Mouse (Mus musculus) midbrain, postnatal 0 days (tissue): ENCODE results near the gene Exosc8. TPM values are rescaled to one million over a fixed set of nuclear protein-coding genes. Genes with fewer than 3 reads are reported as not detected.
"Not testable (repeated sequence)": the region's sequence is repeated elsewhere in the genome, so short reads cannot be mapped to it uniquely, and the experiment has no call there.

Source experiments
- ATAC-seq: fragments of 200-750 bp; cut with Nextera tagmentation; 2 replicates; pipeline ENCODE4 v1.8.0; 2017; ENCODE audit warnings: moderate number of reproducible peaks, mild to moderate bottlenecking, moderate TSS enrichment, moderate library complexity; ENCODE audit not compliant: low FRiP score
- DNase-seq: peaks from one replicate; pipeline ENCODE4 v3.0.0-alpha.2; 2015; ENCODE audit warnings: low spot score
- H3K27ac ChIP-seq: fragments of 300-500 bp; sonication (generic); 2 replicates; pipeline ENCODE4 v1.5.1; 2014; ENCODE audit warnings: low read depth, mild to moderate bottlenecking, low read length, mixed read lengths
- H3K27me3 ChIP-seq: fragments of 300-500 bp; sonication (generic); 2 replicates; pipeline ENCODE4 v1.6.1; 2014; ENCODE audit warnings: low read length, control low read depth, mixed read lengths; ENCODE audit not compliant: insufficient read depth
- H3K36me3 ChIP-seq: fragments of 300-500 bp; sonication (generic); 2 replicates; pipeline ENCODE4 v1.6.1; 2014; ENCODE audit warnings: low read length, control low read depth, mixed read lengths; ENCODE audit not compliant: insufficient read depth
- H3K4me1 ChIP-seq: fragments of 300-500 bp; sonication (generic); 2 replicates; pipeline ENCODE4 v1.6.1; 2014; ENCODE audit warnings: mild to moderate bottlenecking, control low read depth, antibody characterized with exemption, low read length, mixed read lengths; ENCODE audit not compliant: insufficient read depth
- H3K4me2 ChIP-seq: fragments of 300-500 bp; sonication (generic); 2 replicates; pipeline ENCODE4 v1.6.1; 2014; ENCODE audit warnings: low read depth, mild to moderate bottlenecking, low read length, mixed read lengths; ENCODE audit not compliant: poor library complexity, severe bottlenecking
- H3K4me3 ChIP-seq: fragments of 300-500 bp; sonication (generic); 2 replicates; pipeline ENCODE4 v1.5.1; 2014; ENCODE audit warnings: low read depth, mild to moderate bottlenecking, low read length, moderate library complexity
- H3K9ac ChIP-seq: fragments of 300-500 bp; sonication (generic); replicated peaks from 2 replicates; pipeline ENCODE4 v1.6.1; 2014; ENCODE audit warnings: mild to moderate bottlenecking, low read length, moderate library complexity, mixed read lengths; ENCODE audit not compliant: poor library complexity, severe bottlenecking
- H3K9me3 ChIP-seq: fragments of 300-500 bp; sonication (generic); 2 replicates; pipeline ENCODE4 v1.6.1; 2016; ENCODE audit warnings: low read length, control low read depth
- CTCF ChIP-seq: IDR thresholded peaks from 2 replicates; pipeline ENCODE4 v1.5.1; 2016; ENCODE audit warnings: antibody characterized with exemption, mild to moderate bottlenecking
- WGBS: fragments of 180-500 bp; shearing (Covaris S2); extraction: QIAGEN DNeasy Blood & Tissue Kit; methylation state at CpG from one replicate; pipeline ENCODE4 v1.1.7; 2014; 5-methylcytosine and 5-hydroxymethylcytosine counted together
- polyA plus RNA-seq: library from polyadenylated mRNA; unstranded; fragments of >200 nt; fragmentation: Nextera tagmentation; extraction: Ambion mirVana; gene quantifications from 2 replicates; pipeline ENCODE4 v1.2.1, GENCODE M21; 2015
- total RNA-seq: library from RNA; depleted of rRNA; stranded (reverse); fragments of >200 nt; gene quantifications from 2 replicates; pipeline ENCODE4 v1.2.3, GENCODE M21; 2014

Exosc8 gene
- total and polyA plus RNA-seq, 2 experiments from 2014 or later: 44.3 to 68.4 TPM

GRCm38 (mm10) chr3:54766811-54767210 lies 31.6 kb upstream of the Exosc8 start:
- no peak for TF ChIP-seq CTCF
- no peaks in the 10 kb centered on the region for H3K27me3 ChIP-seq
- H3K9me3 ChIP-seq: no peaks in the 10 kb centered on the region
- DNase-seq: no peak
- H3K36me3 ChIP-seq: no peaks in the 10 kb centered on the region
- no peaks in the 10 kb centered on the region for H3K4me1 ChIP-seq
- no peak overlapping the region for H3K4me2 ChIP-seq
- ATAC-seq: no peak
- WGBS: 94% methylated on average over 5 of the region's 5 CpGs
- no peak overlapping the region for H3K4me3 ChIP-seq
- H3K9ac ChIP-seq: no peak overlapping the region
- H3K27ac ChIP-seq: no peak overlapping the region

GRCm38 (mm10) chr3:54766034-54766433 lies 30.8 kb upstream of the Exosc8 start:
- Histone ChIP-seq H3K27me3 (no peaks in the 10 kb centered on the region), H3K9ac (no peak overlapping the region), H3K27ac (no peak overlapping the region), H3K4me3 (no peak overlapping the region), H3K4me1 (no peaks in the 10 kb centered on the region), H3K36me3 (no peaks in the 10 kb centered on the region), H3K9me3 (no peaks in the 10 kb centered on the region), H3K4me2 (no peak overlapping the region)
- no peak for TF ChIP-seq CTCF
- DNase-seq: no peak
- ATAC-seq: no peak
- WGBS: 84% methylated on average over 14 of the region's 14 CpGs

GRCm38 (mm10) chr3:54765521-54765920 lies 30.3 kb upstream of the Exosc8 start:
- peak; percentile 51 for TF ChIP-seq CTCF
- 94% methylated on average over 6 of the region's 6 CpGs for WGBS
- DNase-seq: not testable (repeated sequence)

DNA sequence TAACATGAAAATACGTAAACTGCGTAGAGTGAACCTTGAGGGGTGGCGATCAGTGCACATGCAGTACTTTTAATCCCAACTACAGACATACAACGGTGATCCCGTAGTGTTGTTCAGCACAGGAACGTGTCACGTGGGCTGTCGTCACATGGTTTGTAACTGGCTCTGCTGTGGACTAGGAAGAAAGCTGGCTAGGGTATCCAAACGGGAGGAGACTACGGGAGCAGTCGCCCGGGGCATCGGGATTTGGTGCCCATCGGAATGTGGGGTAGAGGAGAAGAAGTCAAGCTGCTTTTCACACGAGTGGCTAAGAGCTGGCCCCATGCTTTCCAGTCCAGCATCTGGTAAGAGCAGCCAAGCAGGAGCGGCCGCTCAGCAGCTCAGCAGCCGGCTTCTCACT lies 29.2 kb upstream of the Exosc8 start:
- ATAC-seq: peak; percentile 90
- no peak for TF ChIP-seq CTCF
- Histone ChIP-seq H3K4me2 (peak overlapping the region; percentile 38), H3K27ac (no peak overlapping the region), H3K9ac (no peak overlapping the region), H3K27me3 (no peaks in the 10 kb centered on the region), H3K4me3 (peak overlapping the region; percentile 20; the same call in 1 of the 2 replicates), H3K36me3 (no peaks in the 10 kb centered on the region), H3K9me3 (no peaks in the 10 kb centered on the region), H3K4me1 (no peaks in the 10 kb centered on the region)
- whole genome bisulfite sequencing: 53% methylated on average over 18 of the region's 18 CpGs
- peak; percentile 81 for DNase-seq

More at GRCm38 (mm10) chr3:54765521-54765920, 30.3 kb upstream of the Exosc8 start:
- not testable (repeated sequence) for H3K9ac ChIP-seq, H3K36me3 ChIP-seq, H3K4me1 ChIP-seq, H3K4me2 ChIP-seq, ATAC-seq, H3K9me3 ChIP-seq, H3K4me3 ChIP-seq, H3K27me3 ChIP-seq, H3K27ac ChIP-seq

- H3K4me2 ChIP-seq: no peak overlapping the region
- H3K27ac ChIP-seq: no peak overlapping the region
- TF ChIP-seq CTCF: no peak
- no peak overlapping the region for H3K4me3 ChIP-seq
- H3K9ac ChIP-seq: no peak overlapping the region
- H3K4me1 ChIP-seq: no peaks in the 10 kb centered on the region; the same call in 1 of the 2 replicates
- H3K9me3 ChIP-seq: no peaks in the 10 kb centered on the region
- H3K36me3 ChIP-seq: no peaks in the 10 kb centered on the region
- ATAC-seq (no peak), DNase-seq (no peak)
- WGBS: 92% methylated on average over 1 of the region's 1 CpGs
- H3K27me3 ChIP-seq: no peaks in the 10 kb centered on the region; the same call in 1 of the 2 replicates
Measured at GRCm38 (mm10) chr3:54761258-54761657, 26.1 kb upstream of the Exosc8 start.

GRCm38 (mm10) chr3:54760321-54761115 lies 25.3 kb upstream of the Exosc8 start:
- Histone ChIP-seq H3K27ac (no peak overlapping the region), H3K4me1 (no peaks in the 10 kb centered on the region; the same call in 1 of the 2 replicates), H3K4me3 (no peak overlapping the region), H3K36me3 (no peaks in the 10 kb centered on the region), H3K9me3 (no peaks in the 10 kb centered on the region), H3K9ac (no peak overlapping the region), H3K4me2 (no peak overlapping the region), H3K27me3 (no peaks in the 10 kb centered on the region; the same call in 1 of the 2 replicates)
- ATAC-seq (no peak), DNase-seq (no peak)
- no peak for TF ChIP-seq CTCF
- WGBS: 60% methylated on average over 15 of the region's 15 CpGs
